ENCODE assay signal across 10 mouse cellular contexts in the genomic region with DNA sequence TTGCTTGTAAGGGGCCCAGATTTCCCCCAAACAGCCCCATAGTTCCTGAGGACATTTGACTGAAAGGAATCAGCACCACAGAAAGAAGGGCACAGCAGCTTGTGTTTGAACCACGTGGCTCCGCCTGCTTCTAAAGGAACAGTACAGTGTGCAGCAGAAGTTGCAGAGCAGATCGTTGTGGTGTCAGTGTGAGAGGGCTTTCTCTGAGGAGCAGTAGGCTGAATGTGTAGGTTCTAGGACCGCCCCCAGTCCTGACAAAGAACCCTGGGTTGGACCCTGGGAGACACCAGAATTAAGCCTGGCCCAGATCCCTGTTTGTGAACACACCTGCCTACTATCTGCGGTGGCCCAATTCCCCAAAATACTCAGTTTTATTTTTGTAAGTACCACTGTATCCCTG. TPM values are rescaled to one million over a fixed set of nuclear protein-coding genes. Genes with fewer than 3 reads are reported as not detected.
DNase-seq lines count a peak whose midpoint lies in the region; ATAC-seq lines count a peak whose summit lies in the region.
"Had no signal": no experiment of that assay in that cellular context is flagged by ENCODE, and none has a peak within 500 bp of the region (broad histone marks: within the 10 kb centered on the region; RNA-seq: fewer than 3 reads in every experiment).

No protein-coding gene starts in this region.

- intact Hi-C loops in gastrocnemius, postnatal 14 days (cut with DNase I; ENCODE audit: low total_unique reads): no loop called here

- no peak overlapping the region for H3K27ac ChIP-seq in heart, embryonic 12.5 days (ENCODE audit: poor library complexity, severe bottlenecking)
- H3K27ac ChIP-seq in midbrain, embryonic 13.5 days: no peak overlapping the region
- no peak overlapping the region for H3K27ac ChIP-seq in midbrain, embryonic 16.5 days (ENCODE audit: low read length)

- H3K36me3 ChIP-seq in heart, embryonic 12.5 days: peaks cover 21% of the 10 kb centered on the region
- peaks cover 23% of the 10 kb centered on the region for H3K36me3 ChIP-seq in midbrain, embryonic 13.5 days
- H3K36me3 ChIP-seq in midbrain, embryonic 16.5 days (ENCODE audit: control insufficient read depth, insufficient read depth, low read length): peaks cover 9% of the 10 kb centered on the region

- no peak for ATAC-seq in heart, embryonic 12.5 days (ENCODE audit: insufficient number of reproducible peaks, low FRiP score)
- no peak for ATAC-seq in midbrain, embryonic 13.5 days
- no peak for ATAC-seq in midbrain, embryonic 16.5 days
- ATAC-seq: Patski had no signal

- H3K4me2 ChIP-seq in heart, embryonic 12.5 days: peak overlapping the region; percentile 94
- 0 out of 2 replicates have a peak overlapping the region, but pooled peaks have one; percentile 67 for H3K4me2 ChIP-seq in midbrain, embryonic 13.5 days (replicated peaks)
- H3K4me2 ChIP-seq in midbrain, embryonic 16.5 days (ENCODE audit: low read length): no peak overlapping the region

- no peaks in the 10 kb centered on the region for H3K9me3 ChIP-seq in heart, embryonic 12.5 days (replicated peaks)
- no peaks in the 10 kb centered on the region for H3K9me3 ChIP-seq in midbrain, embryonic 13.5 days
- no peaks in the 10 kb centered on the region for H3K9me3 ChIP-seq in midbrain, embryonic 16.5 days (replicated peaks; ENCODE audit: control insufficient read depth, low read length, poor library complexity, severe bottlenecking)

- peaks cover 3% of the 10 kb centered on the region; the same call in 1 of the 2 replicates for H3K27me3 ChIP-seq in heart, embryonic 12.5 days (replicated peaks)
- H3K27me3 ChIP-seq in midbrain, embryonic 13.5 days: no peaks in the 10 kb centered on the region
- H3K27me3 ChIP-seq in midbrain, embryonic 16.5 days (ENCODE audit: control insufficient read depth, insufficient read depth, low read depth, low read length): no peaks in the 10 kb centered on the region
- H3K27me3 ChIP-seq: Patski had no signal

- WGBS in heart, embryonic 12.5 days: 69% methylated on average over 5 of the region's 5 CpGs
- 76% methylated on average over 5 of the region's 5 CpGs for WGBS in midbrain, embryonic 13.5 days
- 70% methylated on average over 5 of the region's 5 CpGs for WGBS in midbrain, embryonic 16.5 days

- peak overlapping the region; percentile 75; the same call in 1 of the 2 replicates for H3K4me3 ChIP-seq in heart, embryonic 12.5 days
- H3K4me3 ChIP-seq in midbrain, embryonic 13.5 days (replicated peaks): no peak overlapping the region
- H3K4me3 ChIP-seq in midbrain, embryonic 16.5 days (ENCODE audit: low read depth, low read length): no peak overlapping the region

- peak overlapping the region; percentile 88; the same call in 1 of the 2 replicates for H3K9ac ChIP-seq in heart, embryonic 12.5 days
- H3K9ac ChIP-seq in midbrain, embryonic 13.5 days (replicated peaks): no peak overlapping the region
- no peak overlapping the region for H3K9ac ChIP-seq in midbrain, embryonic 16.5 days (ENCODE audit: low read depth, low read length)

- peaks cover 26% of the 10 kb centered on the region for H3K4me1 ChIP-seq in heart, embryonic 12.5 days (replicated peaks)
- peaks cover 36% of the 10 kb centered on the region for H3K4me1 ChIP-seq in midbrain, embryonic 13.5 days (replicated peaks)
- H3K4me1 ChIP-seq in midbrain, embryonic 16.5 days (ENCODE audit: control insufficient read depth, insufficient read depth, low read length): peaks cover 16% of the 10 kb centered on the region

- DNase-seq in heart, adult 18-20 months: no peak
- DNase-seq in layer of hippocampus, adult 18-20 months (ENCODE audit: low spot score in 2 of 2): peak; percentile 66 to 81
- DNase-seq in right cerebral cortex, postnatal 25 days: peak; percentile 53
- DNase-seq in gastrocnemius, postnatal 14 days: no peak
- no peak for DNase-seq in cerebellum, postnatal 10 days

RNA-seq across cellular contexts. Expression of gene Orai3, which starts 1.6 kb away (rescaled TPM):
- 13.3 and 14.6 TPM in 2 replicates for polyA plus RNA-seq in heart, embryonic 12.5 days (2016; fragmentation: Nextera tagmentation; extraction: Ambion mirVana)
- total RNA-seq in heart, adult 18-20 months (2021): 10 to 100 TPM; 20.5 to 26.4 TPM
- polyA plus RNA-seq in midbrain, embryonic 13.5 days (2015; fragmentation: Nextera tagmentation; extraction: Ambion mirVana): 5.9 and 6.1 TPM in 2 replicates
- 8.8 TPM in 2 replicates for polyA plus RNA-seq in midbrain, embryonic 16.5 days (2015; fragmentation: Nextera tagmentation; extraction: Ambion mirVana)
- 10 to 100 TPM; 25.9 to 29.3 TPM for total RNA-seq in layer of hippocampus, adult 18-20 months (2021)
- 1 to 10 TPM; 8.1 to 9.2 TPM for total RNA-seq in gastrocnemius, postnatal 14 days (2021)

RNA-seq across cellular contexts. Expression of gene Setd1a, which starts 5.2 kb away (rescaled TPM):
- 12.1 and 14.6 TPM in 2 replicates for polyA plus RNA-seq in heart, embryonic 12.5 days (2016; fragmentation: Nextera tagmentation; extraction: Ambion mirVana)
- total RNA-seq in heart, adult 18-20 months (2021): 10 to 100 TPM; 15.8 to 19.5 TPM
- polyA plus RNA-seq in midbrain, embryonic 13.5 days (2015; fragmentation: Nextera tagmentation; extraction: Ambion mirVana): 19.7 and 22.7 TPM in 2 replicates
- polyA plus RNA-seq in midbrain, embryonic 16.5 days (2015; fragmentation: Nextera tagmentation; extraction: Ambion mirVana): 12.8 and 18.0 TPM in 2 replicates
- 10 to 100 TPM; 35.4 to 44.6 TPM for total RNA-seq in layer of hippocampus, adult 18-20 months (2021)
- 10 to 100 TPM; 15.6 to 17.4 TPM for total RNA-seq in gastrocnemius, postnatal 14 days (2021)

RNA-seq across cellular contexts. Expression of gene Gm49388, which starts 14.1 kb away (rescaled TPM):
- not detected in 2 replicates for polyA plus RNA-seq in heart, embryonic 12.5 days (2016; fragmentation: Nextera tagmentation; extraction: Ambion mirVana)
- 1 to 10 TPM; 2.5 to 2.6 TPM for total RNA-seq in heart, adult 18-20 months (2021)
- polyA plus RNA-seq in midbrain, embryonic 13.5 days (2015; fragmentation: Nextera tagmentation; extraction: Ambion mirVana): not detected in 2 replicates
- not detected in 2 replicates for polyA plus RNA-seq in midbrain, embryonic 16.5 days (2015; fragmentation: Nextera tagmentation; extraction: Ambion mirVana)
- total RNA-seq in layer of hippocampus, adult 18-20 months (2021): 1 to 10 TPM; 4.1 to 5.2 TPM
- 1 to 10 TPM in 1 of 2 experiments, under 1 TPM in 1; 0.88 to 1.8 TPM for total RNA-seq in gastrocnemius, postnatal 14 days (2021)
- total RNA-seq: liver, adult 2 months had no signal
- polyA plus RNA-seq: liver, adult 2 months had no signal

RNA-seq across cellular contexts. Expression of gene Fbxl19, which starts 26.9 kb away (rescaled TPM):
- polyA plus RNA-seq in heart, embryonic 12.5 days (2016; fragmentation: Nextera tagmentation; extraction: Ambion mirVana): 3.4 and 3.7 TPM in 2 replicates
- total RNA-seq in heart, adult 18-20 months (2021): 1 to 10 TPM; 3.3 to 4.0 TPM
- polyA plus RNA-seq in midbrain, embryonic 13.5 days (2015; fragmentation: Nextera tagmentation; extraction: Ambion mirVana): 10.6 and 11.6 TPM in 2 replicates
- 7.4 and 8.0 TPM in 2 replicates for polyA plus RNA-seq in midbrain, embryonic 16.5 days (2015; fragmentation: Nextera tagmentation; extraction: Ambion mirVana)
- total RNA-seq in layer of hippocampus, adult 18-20 months (2021): 10 to 100 TPM; 59.2 to 59.7 TPM
- 1 to 10 TPM; 2.4 to 3.1 TPM for total RNA-seq in gastrocnemius, postnatal 14 days (2021)

RNA-seq across cellular contexts. Expression of gene Hsd3b7, which starts 29.1 kb away (rescaled TPM):
- 19.0 and 21.1 TPM in 2 replicates for polyA plus RNA-seq in heart, embryonic 12.5 days (2016; fragmentation: Nextera tagmentation; extraction: Ambion mirVana)
- 10 to 100 TPM; 10.8 to 13.9 TPM for total RNA-seq in heart, adult 18-20 months (2021)
- polyA plus RNA-seq in midbrain, embryonic 13.5 days (2015; fragmentation: Nextera tagmentation; extraction: Ambion mirVana): 8.6 and 9.2 TPM in 2 replicates
- polyA plus RNA-seq in midbrain, embryonic 16.5 days (2015; fragmentation: Nextera tagmentation; extraction: Ambion mirVana): 8.4 and 10.3 TPM in 2 replicates
- total RNA-seq in layer of hippocampus, adult 18-20 months (2021): 1 to 10 TPM; 6.3 to 7.8 TPM
- total RNA-seq in gastrocnemius, postnatal 14 days (2021): 1 to 10 TPM; 6.9 to 8.1 TPM

Comparison
In these comparisons a context has a peak if more than half of its experiments do, and no peak if none do; other contexts are left out.
1. DNase-seq: peak in layer of hippocampus, adult 18-20 months (2 of 2) and right cerebral cortex, postnatal 25 days (single experiment); none in heart, adult 18-20 months (0 of 2), gastrocnemius, postnatal 14 days (single experiment) and cerebellum, postnatal 10 days (0 of 2).